Mouse (Mus musculus) G1E (cell line): ENCODE results near the gene Hspd1.

Experiments
- CTCF ChIP-seq: IDR thresholded peaks from 2 replicates; pipeline ENCODE4 v1.5.1; 2012; ENCODE audit warnings: low read depth, low read length, inconsistent platforms, mixed read lengths
- GATA1 ChIP-seq: IDR thresholded peaks from 2 replicates; pipeline ENCODE4 v1.6.1; 2012; ENCODE audit warnings: borderline replicate concordance, low read length, inconsistent platforms, mixed read lengths
- GATA2 ChIP-seq: IDR thresholded peaks from 2 replicates; pipeline ENCODE4 v1.6.1; 2012; ENCODE audit warnings: low read depth, low read length, inconsistent platforms, borderline replicate concordance
- POLR2AphosphoS5 ChIP-seq: IDR thresholded peaks from 2 replicates; pipeline ENCODE4 v1.6.1; 2012; ENCODE audit warnings: low read depth, low read length, inconsistent platforms; ENCODE audit not compliant: insufficient replicate concordance

DNA sequence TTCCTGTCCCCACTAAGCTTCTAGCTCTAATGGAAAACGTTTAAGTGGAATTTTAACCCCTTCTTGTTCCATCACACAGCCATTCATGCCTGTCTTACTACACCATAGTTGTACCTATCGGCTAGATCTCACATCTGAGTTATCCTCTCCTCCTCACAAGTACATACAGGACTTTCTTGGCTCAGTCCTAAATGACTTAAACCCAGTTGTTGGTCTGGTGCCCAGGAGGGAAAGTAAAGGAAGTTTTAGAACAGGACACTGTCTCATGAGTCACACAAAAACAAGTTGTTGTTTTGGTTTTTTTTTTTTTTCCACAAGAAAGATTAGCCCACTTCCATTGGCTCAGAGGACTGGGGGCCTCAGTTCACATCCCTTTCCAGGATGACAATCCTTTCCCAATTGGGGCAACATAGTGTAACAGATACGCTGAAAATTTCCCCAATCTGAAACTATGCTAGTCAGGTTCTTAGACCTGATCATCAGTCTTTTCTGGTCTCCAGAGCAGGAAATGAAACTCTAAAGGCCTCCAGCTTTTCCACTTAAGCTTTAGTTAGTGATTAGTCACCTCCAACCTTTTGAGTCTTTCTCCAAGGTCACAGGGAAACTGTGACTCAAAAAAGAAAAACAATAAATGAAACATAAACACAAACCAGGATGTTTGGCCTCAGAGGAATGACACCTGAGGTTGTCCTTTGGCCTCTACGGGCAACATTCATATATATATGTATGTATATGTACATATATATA, 39.0 kb downstream of the Hspd1 start:
- TF ChIP-seq CTCF (no peak), GATA1 (no peak), GATA2 (no peak), POLR2AphosphoS5 (no peak)
